Mouse (Mus musculus) lung, embryonic 16.5 days (tissue): Measurements from ENCODE around the gene Epor. TPM values are rescaled to one million over a fixed set of nuclear protein-coding genes. Genes with fewer than 3 reads are reported as not detected.

ENCODE experiments used
- ATAC-seq: fragments of 200-750 bp; cut with Nextera tagmentation; 2 replicates; pipeline ENCODE4 v1.8.0; 2017; ENCODE audit warnings: low read depth, mild to moderate bottlenecking, moderate library complexity
- H3K27ac ChIP-seq: fragments of 300-500 bp; sonication (generic); 2 replicates; pipeline ENCODE4 v1.5.1; 2014; ENCODE audit warnings: mild to moderate bottlenecking, control low read depth, low read length
- H3K27me3 ChIP-seq: fragments of 300-500 bp; sonication (generic); 2 replicates; pipeline ENCODE4 v1.6.1; 2014; ENCODE audit warnings: low read depth, low read length, mixed read lengths; ENCODE audit not compliant: control insufficient read depth, insufficient read depth
- H3K36me3 ChIP-seq: fragments of 300-500 bp; sonication (generic); 2 replicates; pipeline ENCODE4 v1.6.1; 2014; ENCODE audit warnings: low read length; ENCODE audit not compliant: control insufficient read depth, insufficient read depth
- H3K4me1 ChIP-seq: fragments of 300-500 bp; sonication (generic); replicated peaks from 2 replicates; pipeline ENCODE4 v1.6.1; 2014; ENCODE audit warnings: low read length, mixed read lengths; ENCODE audit not compliant: control insufficient read depth, insufficient read depth
- H3K4me2 ChIP-seq: fragments of 300-500 bp; sonication (generic); 2 replicates; pipeline ENCODE4 v1.6.1; 2014; ENCODE audit warnings: low read depth, low read length, control low read depth
- H3K4me3 ChIP-seq: fragments of 300-500 bp; sonication (generic); 2 replicates; pipeline ENCODE4 v1.5.1; 2014; ENCODE audit warnings: mild to moderate bottlenecking, low read length, control low read depth
- H3K9ac ChIP-seq: fragments of 300-500 bp; sonication (generic); 2 replicates; pipeline ENCODE4 v1.6.1; 2014; ENCODE audit warnings: low read length, control low read depth
- H3K9me3 ChIP-seq: fragments of 300-500 bp; sonication (generic); 2 replicates; pipeline ENCODE4 v1.6.1; 2016; ENCODE audit warnings: low read length; ENCODE audit not compliant: control insufficient read depth
- WGBS: fragments of 180-500 bp; shearing (Covaris S2); extraction: QIAGEN DNeasy Blood & Tissue Kit; methylation state at CpG from one replicate; pipeline ENCODE4 v1.1.7; 2014; 5-methylcytosine and 5-hydroxymethylcytosine counted together
- polyA plus RNA-seq: library from polyadenylated mRNA; unstranded; fragments of >200 nt; fragmentation: Nextera tagmentation; extraction: Ambion mirVana; gene quantifications from 2 replicates; pipeline ENCODE4 v1.2.1, GENCODE M21; 2015

Epor gene
- polyA plus RNA-seq, 1 experiment from 2014 or later, result 7.5 TPM

GRCm38 (mm10) chr9:21958372-21958771 lies 4.9 kb downstream of the Epor start:
- H3K9me3 ChIP-seq, result no peaks in the 10 kb centered on the region
- no peak for ATAC-seq
- WGBS, result 77% methylated on average over 5 of the region's 5 CpGs

GRCm38 (mm10) chr9:21955570-21956281 lies 7.6 kb downstream of the Epor start, which contains the start of gene Swsap1:
Gene Swsap1, plus strand, starts transcription at chr9:21955755.
- H3K4me1 ChIP-seq, result peaks cover 13% of the 10 kb centered on the region
- peak; percentile 99 for ATAC-seq
- H3K9me3 ChIP-seq, result no peaks in the 10 kb centered on the region
- H3K4me2 ChIP-seq, result peak within 1 kb of the TSS; percentile 77
- H3K27ac ChIP-seq, result peak within 1 kb of the TSS; percentile 95
- under 1% methylated on average over 54 of the region's 54 CpGs for WGBS
- H3K4me3 ChIP-seq, result peak within 1 kb of the TSS; percentile 78
- no peaks in the 10 kb centered on the region; the same call in 1 of the 2 replicates for H3K27me3 ChIP-seq
- no peaks in the 10 kb centered on the region for H3K36me3 ChIP-seq
- H3K9ac ChIP-seq, result peak within 1 kb of the TSS; percentile 93

More at GRCm38 (mm10) chr9:21958372-21958771, 4.9 kb downstream of the Epor start:
- Histone ChIP-seq H3K4me1 (peaks cover 34% of the 10 kb centered on the region), H3K4me3 (no peak overlapping the region), H3K4me2 (no peak overlapping the region), H3K36me3 (no peaks in the 10 kb centered on the region), H3K27ac (no peak overlapping the region), H3K27me3 (peaks cover 14% of the 10 kb centered on the region), H3K9ac (no peak overlapping the region)

- Histone ChIP-seq H3K4me1 (peaks cover 8% of the 10 kb centered on the region), H3K4me2 (peak overlapping the region; percentile 77), H3K4me3 (peak overlapping the region; percentile 78), H3K27ac (peak overlapping the region; percentile 95), H3K9me3 (no peaks in the 10 kb centered on the region), H3K27me3 (no peaks in the 10 kb centered on the region; the same call in 1 of the 2 replicates), H3K9ac (peak overlapping the region; percentile 64), H3K36me3 (no peaks in the 10 kb centered on the region)
- ATAC-seq, result peak; percentile 60
- 2% methylated on average over 18 of the region's 18 CpGs for WGBS
Measured at GRCm38 (mm10) chr9:21955225-21955569, 8.1 kb downstream of the Epor start.

- no peaks in the 10 kb centered on the region for H3K9me3 ChIP-seq
- no peak overlapping the region for H3K4me3 ChIP-seq
- H3K36me3 ChIP-seq, result no peaks in the 10 kb centered on the region
- peak overlapping the region; percentile 77; the same call in 1 of the 2 replicates for H3K4me2 ChIP-seq
- 73% methylated on average over 3 of the region's 3 CpGs for WGBS
- H3K4me1 ChIP-seq, result peaks cover 7% of the 10 kb centered on the region
- H3K27ac ChIP-seq, result no peak overlapping the region
- no peak for ATAC-seq
- no peaks in the 10 kb centered on the region for H3K27me3 ChIP-seq
- no peak overlapping the region for H3K9ac ChIP-seq
Measured at GRCm38 (mm10) chr9:21954635-21955034, 8.7 kb downstream of the Epor start.

GRCm38 (mm10) chr9:21953600-21953999 lies 9.7 kb downstream of the Epor start:
- Histone ChIP-seq H3K27me3 (no peaks in the 10 kb centered on the region), H3K27ac (no peak overlapping the region), H3K4me3 (no peak overlapping the region), H3K9ac (no peak overlapping the region), H3K4me1 (peaks cover 7% of the 10 kb centered on the region), H3K9me3 (no peaks in the 10 kb centered on the region), H3K36me3 (no peaks in the 10 kb centered on the region), H3K4me2 (no peak overlapping the region)
- WGBS, result 6% methylated on average over 3 of the region's 3 CpGs
- no peak for ATAC-seq

- no peak overlapping the region for H3K4me3 ChIP-seq
- no peak overlapping the region for H3K4me2 ChIP-seq
- WGBS, result 72% methylated on average over 3 of the region's 3 CpGs
- H3K9me3 ChIP-seq, result no peaks in the 10 kb centered on the region
- no peak overlapping the region for H3K9ac ChIP-seq
- H3K4me1 ChIP-seq, result peaks cover 7% of the 10 kb centered on the region
- peaks cover 6% of the 10 kb centered on the region; the same call in 1 of the 2 replicates for H3K27me3 ChIP-seq
- no peak for ATAC-seq
- H3K27ac ChIP-seq, result no peak overlapping the region
- H3K36me3 ChIP-seq, result no peaks in the 10 kb centered on the region
Measured at GRCm38 (mm10) chr9:21951977-21952376, 11.3 kb downstream of the Epor start.

GRCm38 (mm10) chr9:21950322-21950721 lies 13.0 kb downstream of the Epor start:
- no peak for ATAC-seq
- Histone ChIP-seq H3K27ac (no peak overlapping the region), H3K9ac (no peak overlapping the region), H3K4me1 (0 out of 2 replicates have a peak, but pooled peaks cover 2% of the 10 kb centered on the region), H3K4me3 (no peak overlapping the region), H3K4me2 (no peak overlapping the region), H3K9me3 (no peaks in the 10 kb centered on the region), H3K36me3 (no peaks in the 10 kb centered on the region), H3K27me3 (peaks cover 6% of the 10 kb centered on the region; the same call in 1 of the 2 replicates)
- WGBS, result 14% methylated on average over 11 of the region's 11 CpGs

GRCm38 (mm10) chr9:21948790-21949189 lies 14.5 kb downstream of the Epor start:
- Histone ChIP-seq H3K9me3 (no peaks in the 10 kb centered on the region), H3K4me1 (no peaks in the 10 kb centered on the region), H3K36me3 (no peaks in the 10 kb centered on the region), H3K4me3 (no peak overlapping the region), H3K27ac (no peak overlapping the region), H3K9ac (no peak overlapping the region), H3K4me2 (no peak overlapping the region), H3K27me3 (peaks cover 6% of the 10 kb centered on the region; the same call in 1 of the 2 replicates)
- no peak for ATAC-seq
- WGBS, result 71% methylated on average over 6 of the region's 6 CpGs

- Histone ChIP-seq H3K4me3 (no peak overlapping the region), H3K27me3 (peaks cover 6% of the 10 kb centered on the region; the same call in 1 of the 2 replicates), H3K36me3 (no peaks in the 10 kb centered on the region), H3K4me1 (no peaks in the 10 kb centered on the region), H3K9ac (no peak overlapping the region), H3K9me3 (no peaks in the 10 kb centered on the region), H3K27ac (no peak overlapping the region), H3K4me2 (no peak overlapping the region)
- ATAC-seq, result no peak
- WGBS, result 56% methylated on average over 8 of the region's 8 CpGs
Measured at GRCm38 (mm10) chr9:21948146-21948545, 15.2 kb downstream of the Epor start.
